8 mouse cellular contexts compared by ENCODE assay signal in the genomic region with DNA sequence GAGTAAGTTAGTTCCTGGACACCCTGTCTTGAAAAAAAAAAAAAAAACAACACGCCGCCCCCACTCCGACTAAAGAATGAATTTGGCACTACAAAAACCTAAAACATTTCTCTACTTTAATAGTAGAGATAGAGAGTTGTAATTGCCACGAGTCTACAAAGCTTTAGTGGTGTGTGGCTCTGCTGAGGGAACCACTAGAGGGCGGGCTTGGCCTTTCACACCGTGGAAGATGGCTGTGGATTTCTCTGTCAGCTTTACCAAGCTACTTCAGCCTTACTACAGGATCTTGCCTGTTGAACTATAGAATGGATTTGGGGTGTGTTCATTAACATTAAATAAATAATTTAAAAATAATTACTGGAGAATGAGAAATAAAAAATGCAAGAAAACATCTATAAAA. TPM values are rescaled to one million over a fixed set of nuclear protein-coding genes. Genes with fewer than 3 reads are reported as not detected.
DNase-seq lines count a peak whose midpoint lies in the region; ATAC-seq and TF ChIP-seq lines count a peak whose summit lies in the region.

No protein-coding gene starts in this region.

- no peaks in the 10 kb centered on the region for H3K27me3 ChIP-seq in embryonic facial prominence, embryonic 11.5 days (ENCODE audit: control insufficient read depth, insufficient read depth, low read length)
- no peaks in the 10 kb centered on the region for H3K27me3 ChIP-seq in heart, adult 2 months (ENCODE audit: control insufficient read depth, insufficient read depth, low read length)
- H3K27me3 ChIP-seq in kidney, embryonic 16.5 days (ENCODE audit: insufficient read depth, low read length) = no peaks in the 10 kb centered on the region
- H3K27me3 ChIP-seq in liver, adult 2 months (ENCODE audit: control insufficient read depth, insufficient read depth, low read length) = no peaks in the 10 kb centered on the region
- no peaks in the 10 kb centered on the region for H3K27me3 ChIP-seq in splenic B cell, adult 2 months (ENCODE audit: control insufficient read depth, insufficient read depth, low read length, poor library complexity, severe bottlenecking)

- DNase-seq in 416B (ENCODE audit: low read depth) = peak; percentile 86
- DNase-seq in adrenal gland, postnatal 14 days = peak; percentile 88
- DNase-seq in embryonic facial prominence, embryonic 11.5 days (ENCODE audit: low spot score) = peak; percentile 88
- peak; percentile 76 to 83 for DNase-seq in heart, adult 2 months
- DNase-seq in liver, adult 2 months (ENCODE audit: extremely low read depth, low read depth, low spot score) = peak; percentile 60
- DNase-seq in natural killer cell, adult 2 months (ENCODE audit: low spot score in 2 of 2) = peak; percentile 60 to 79
- peak; percentile 91 for DNase-seq in splenic B cell, adult 2 months (ENCODE audit: low read depth, low spot score)

- no peaks in the 10 kb centered on the region for H3K9me3 ChIP-seq in embryonic facial prominence, embryonic 11.5 days (replicated peaks; ENCODE audit: control insufficient read depth, low read length)
- H3K9me3 ChIP-seq in kidney, embryonic 16.5 days (ENCODE audit: low read length) = no peaks in the 10 kb centered on the region

- no peak overlapping the region for H3K4me3 ChIP-seq in embryonic facial prominence, embryonic 11.5 days (ENCODE audit: low read depth, low read length)
- H3K4me3 ChIP-seq in heart, adult 2 months = no peak overlapping the region
- no peak overlapping the region for H3K4me3 ChIP-seq in kidney, embryonic 16.5 days (ENCODE audit: low read length)
- no peak overlapping the region for H3K4me3 ChIP-seq in liver, adult 2 months (ENCODE audit: insufficient read depth, low read depth, low read length)

- WGBS in embryonic facial prominence, embryonic 11.5 days = 18% methylated on average over 6 of the region's 6 CpGs
- 2% methylated on average over 6 of the region's 6 CpGs for WGBS in heart, adult 2 months
- WGBS in kidney, embryonic 16.5 days = 11% methylated on average over 6 of the region's 6 CpGs
- WGBS in liver, adult 2 months = 12% methylated on average over 6 of the region's 6 CpGs

- peak; percentile 90 for TF ChIP-seq EP300 in heart, adult 2 months (IDR thresholded peaks at IDR 0.05; ENCODE audit: insufficient read depth, low read depth, low read length)

- no peaks in the 10 kb centered on the region for H3K79me2 ChIP-seq in heart, adult 2 months (replicated peaks; ENCODE audit: control insufficient read depth, insufficient read depth, low read length)
- no peaks in the 10 kb centered on the region for H3K79me2 ChIP-seq in liver, adult 2 months (ENCODE audit: control insufficient read depth, insufficient read depth, low read length)

- H3K27ac ChIP-seq in embryonic facial prominence, embryonic 11.5 days (replicated peaks; ENCODE audit: low read depth, low read length) = no peak overlapping the region
- H3K27ac ChIP-seq in heart, adult 2 months = no peak overlapping the region
- no peak overlapping the region for H3K27ac ChIP-seq in kidney, embryonic 16.5 days (ENCODE audit: low read length)
- no peak overlapping the region for H3K27ac ChIP-seq in liver, adult 2 months (replicated peaks; ENCODE audit: insufficient read depth, low read depth, low read length)

- intact Hi-C loops in heart, adult 2 months (cut with DNase I) = loop anchor here (1.0 to 10.0 kb wide), 2 partner anchors 49 to 154 kb away; partner anchors contain the start of gene Gm20403

- no peaks in the 10 kb centered on the region for H3K4me1 ChIP-seq in embryonic facial prominence, embryonic 11.5 days (ENCODE audit: control insufficient read depth, insufficient read depth, low read length)
- H3K4me1 ChIP-seq in heart, adult 2 months (ENCODE audit: control insufficient read depth, insufficient read depth, low read length) = peaks cover 5% of the 10 kb centered on the region
- peaks cover 4% of the 10 kb centered on the region; the same call in 1 of the 2 replicates for H3K4me1 ChIP-seq in kidney, embryonic 16.5 days (ENCODE audit: insufficient read depth, low read length)
- H3K4me1 ChIP-seq in liver, adult 2 months (ENCODE audit: control insufficient read depth, insufficient read depth, low read length) = peaks cover 4% of the 10 kb centered on the region; the same call in 1 of the 2 replicates

- H3K4me2 ChIP-seq in embryonic facial prominence, embryonic 11.5 days (ENCODE audit: low read depth, low read length) = no peak overlapping the region
- no peak overlapping the region for H3K4me2 ChIP-seq in kidney, embryonic 16.5 days (replicated peaks; ENCODE audit: low read depth, low read length)

- H3K9ac ChIP-seq in embryonic facial prominence, embryonic 11.5 days (replicated peaks; ENCODE audit: low read length) = no peak overlapping the region
- no peak overlapping the region for H3K9ac ChIP-seq in heart, adult 2 months (ENCODE audit: low read depth, low read length)
- H3K9ac ChIP-seq in kidney, embryonic 16.5 days (replicated peaks; ENCODE audit: low read length) = no peak overlapping the region
- H3K9ac ChIP-seq in liver, adult 2 months (ENCODE audit: low read depth, low read length) = no peak overlapping the region

- H3K36me3 ChIP-seq in embryonic facial prominence, embryonic 11.5 days (replicated peaks; ENCODE audit: control insufficient read depth, insufficient read depth, low read depth, low read length) = no peaks in the 10 kb centered on the region
- H3K36me3 ChIP-seq in heart, adult 2 months (ENCODE audit: control insufficient read depth, insufficient read depth, low read length) = no peaks in the 10 kb centered on the region
- H3K36me3 ChIP-seq in kidney, embryonic 16.5 days (ENCODE audit: insufficient read depth, low read length) = no peaks in the 10 kb centered on the region
- H3K36me3 ChIP-seq in liver, adult 2 months (ENCODE audit: control insufficient read depth, insufficient read depth, low read length) = no peaks in the 10 kb centered on the region
- no peaks in the 10 kb centered on the region for H3K36me3 ChIP-seq in splenic B cell, adult 2 months (ENCODE audit: control insufficient read depth, insufficient read depth, low read length, poor library complexity, severe bottlenecking)

- TF ChIP-seq CTCF in heart, adult 2 months (IDR thresholded peaks at IDR 0.05) = peak; percentile 96
- TF ChIP-seq CTCF in liver, adult 2 months (IDR thresholded peaks at IDR 0.05; ENCODE audit: low read depth, low read length) = peak; percentile 90

- TF ChIP-seq POLR2A in heart, adult 2 months (IDR thresholded peaks at IDR 0.05; ENCODE audit: insufficient read depth, low read depth, low read length) = no peak
- no peak for TF ChIP-seq POLR2A in liver, adult 2 months (IDR thresholded peaks at IDR 0.05; ENCODE audit: extremely low read depth, insufficient read depth, low read length)

- ATAC-seq in embryonic facial prominence, embryonic 11.5 days (replicated peaks; ENCODE audit: insufficient number of reproducible peaks, low FRiP score, low TSS enrichment, low read depth) = 0 out of 2 replicates have a peak, but pooled peaks have one; percentile 64
- peak; percentile 75; the same call in 1 of the 2 replicates for ATAC-seq in kidney, embryonic 16.5 days (ENCODE audit: low FRiP score, low TSS enrichment)

RNA-seq across cellular contexts. Expression of gene Cfl2, which starts 32.1 kb away (rescaled TPM):
- total RNA-seq in adrenal gland, postnatal 14 days (2021) = 129 and 134 TPM in 2 replicates
- polyA plus RNA-seq in embryonic facial prominence, embryonic 11.5 days (2014; fragmentation: Nextera tagmentation; extraction: Ambion mirVana) = 211 and 222 TPM in 2 replicates
- total RNA-seq in heart, adult 2 months (2021) = 100 to 1,000 TPM; 333 to 392 TPM
- 156 and 340 TPM in 2 replicates for polyA plus RNA-seq in heart, adult 2 months (2012; rRNA removed)
- polyA plus RNA-seq in kidney, embryonic 16.5 days (2015; fragmentation: Nextera tagmentation; extraction: Ambion mirVana) = 202 and 208 TPM in 2 replicates
- 56.5 and 64.6 TPM in 2 replicates for total RNA-seq in liver, adult 2 months (2014; rRNA removed)
- 10.8 and 14.6 TPM in 2 replicates for polyA plus RNA-seq in liver, adult 2 months (2012; rRNA removed)

RNA-seq across cellular contexts. Expression of gene Snx6, which starts 35.1 kb away (rescaled TPM):
- 54.1 and 58.4 TPM in 2 replicates for total RNA-seq in adrenal gland, postnatal 14 days (2021)
- 279 and 297 TPM in 2 replicates for polyA plus RNA-seq in embryonic facial prominence, embryonic 11.5 days (2014; fragmentation: Nextera tagmentation; extraction: Ambion mirVana)
- 10 to 100 TPM; 26.4 to 27.8 TPM for total RNA-seq in heart, adult 2 months (2021)
- polyA plus RNA-seq in heart, adult 2 months (2012; rRNA removed) = 12.3 and 15.8 TPM in 2 replicates
- 191 and 192 TPM in 2 replicates for polyA plus RNA-seq in kidney, embryonic 16.5 days (2015; fragmentation: Nextera tagmentation; extraction: Ambion mirVana)
- 21.7 and 22.4 TPM in 2 replicates for total RNA-seq in liver, adult 2 months (2014; rRNA removed)
- polyA plus RNA-seq in liver, adult 2 months (2012; rRNA removed) = 5.4 and 7.5 TPM in 2 replicates

Comparison
In these comparisons a context has a peak if more than half of its experiments do, and no peak if none do; other contexts are left out.
1. RNA of gene Cfl2, which starts 32.1 kb away (polyA plus RNA-seq): 211 to 222 TPM in embryonic facial prominence, embryonic 11.5 days, 202 to 208 TPM in kidney, embryonic 16.5 days and 156 to 340 TPM in heart, adult 2 months; 10.8 to 14.6 TPM in liver, adult 2 months; every median in the first group is over 10 times any median in the second.
2. RNA of gene Snx6, which starts 35.1 kb away (polyA plus RNA-seq): 279 to 297 TPM in embryonic facial prominence, embryonic 11.5 days and 191 to 192 TPM in kidney, embryonic 16.5 days; 12.3 to 15.8 TPM in heart, adult 2 months and 5.4 to 7.5 TPM in liver, adult 2 months; every median in the first group is over 10 times any median in the second.
3. Peak in every context shown above with its lines, with median percentiles within 50 percentile points of each other: DNase-seq.